Mouse (Mus musculus) layer of hippocampus, adult 2 months (tissue): Measurements from ENCODE around the gene Gm21981. TPM values are rescaled to one million over a fixed set of nuclear protein-coding genes. Genes with fewer than 3 reads are reported as not detected.
"Not testable (repeated sequence)": the region's sequence is repeated elsewhere in the genome, so short reads cannot be mapped to it uniquely, and the experiment has no call there.

Source experiments
- DNase-seq, 2 experiments: peaks; one replicate each; pipeline ENCODE4 v3.0.0; 2022; ENCODE audit warnings: low spot score in 2 of 2
- H3K27ac ChIP-seq: fragments of 200-600 bp; 2 replicates; pipeline ENCODE4 v1.8.1; 2022
- H3K4me3 ChIP-seq: fragments of 200-600 bp; 2 replicates; pipeline ENCODE4 v1.8.1; 2022; ENCODE audit warnings: mild to moderate bottlenecking
- CTCF ChIP-seq: fragments of 200-600 bp; conservative IDR thresholded peaks from 2 replicates; pipeline ENCODE4 v1.8.1; 2022; ENCODE audit warnings: antibody characterized with exemption, mild to moderate bottlenecking, moderate library complexity
- total RNA-seq, 2 experiments: library from RNA; stranded (reverse); gene quantifications; 2 replicates each; pipeline ENCODE4 v1.2.3; 2021

Gene Gm21981
- total RNA-seq, 2 experiments from 2014 or later, result 4.1 to 4.4 TPM

- peak; percentile 27; the same call in 1 of the 2 replicates for TF ChIP-seq CTCF
- H3K27ac ChIP-seq, result peak overlapping the region; percentile 80
- peak in 1 of 2 experiments; percentile 27 for DNase-seq
- H3K4me3 ChIP-seq, result peak overlapping the region; percentile 59
Measured at GRCm38 (mm10) chr17:47672311-47673111, 21.7 kb downstream of the Gm21981 start.

- DNase-seq, result no peak
- peak overlapping the region; percentile 80 for H3K27ac ChIP-seq
- peak overlapping the region; percentile 59 for H3K4me3 ChIP-seq
- no peak for TF ChIP-seq CTCF
Measured at GRCm38 (mm10) chr17:47671988-47672310, 22.3 kb downstream of the Gm21981 start.

GRCm38 (mm10) chr17:47669166-47669565 lies 25.1 kb downstream of the Gm21981 start:
- no peak for TF ChIP-seq CTCF
- Histone ChIP-seq H3K27ac (no peak overlapping the region), H3K4me3 (no peak overlapping the region)
- no peak for DNase-seq

- Histone ChIP-seq H3K27ac (no peak overlapping the region), H3K4me3 (no peak overlapping the region)
- no peak for TF ChIP-seq CTCF
- DNase-seq, result no peak
Measured at GRCm38 (mm10) chr17:47664474-47664873, 29.8 kb downstream of the Gm21981 start.

- no peak for DNase-seq
- TF ChIP-seq CTCF, result peak; percentile 13; the same call in 1 of the 2 replicates
- H3K4me3 ChIP-seq, result no peak overlapping the region
Measured at GRCm38 (mm10) chr17:47663009-47663713, 31.1 kb downstream of the Gm21981 start.

GRCm38 (mm10) chr17:47658741-47659243 lies 35.5 kb downstream of the Gm21981 start:
- Histone ChIP-seq H3K4me3 (no peak overlapping the region), H3K27ac (no peak overlapping the region)
- no peak for TF ChIP-seq CTCF
- DNase-seq, result no peak

More at GRCm38 (mm10) chr17:47663009-47663713, 31.1 kb downstream of the Gm21981 start:
- H3K27ac ChIP-seq, result no peak overlapping the region

GRCm38 (mm10) chr17:47657901-47658300 lies 36.4 kb downstream of the Gm21981 start:
- no peak for DNase-seq
- TF ChIP-seq CTCF, result no peak
- Histone ChIP-seq H3K4me3 (no peak overlapping the region), H3K27ac (no peak overlapping the region)

- no peak for TF ChIP-seq CTCF
- H3K4me3 ChIP-seq, result no peak overlapping the region
- no peak overlapping the region for H3K27ac ChIP-seq
- DNase-seq, result no peak
Measured at GRCm38 (mm10) chr17:47655697-47656096, 38.6 kb downstream of the Gm21981 start.

- H3K4me3 ChIP-seq, DNase-seq, H3K27ac ChIP-seq: not testable (repeated sequence)
Measured at GRCm38 (mm10) chr17:47654346-47654745, 39.9 kb downstream of the Gm21981 start.

- H3K27ac ChIP-seq, result no peak overlapping the region
- H3K4me3 ChIP-seq, result no peak overlapping the region
- no peak for TF ChIP-seq CTCF
- DNase-seq, result no peak
Measured at GRCm38 (mm10) chr17:47651953-47652352, 42.3 kb downstream of the Gm21981 start.

- Histone ChIP-seq H3K27ac (no peak overlapping the region), H3K4me3 (no peak overlapping the region)
- TF ChIP-seq CTCF, result no peak
- DNase-seq, result no peak
Measured at GRCm38 (mm10) chr17:47648966-47649365, 45.3 kb downstream of the Gm21981 start.

GRCm38 (mm10) chr17:47646683-47647082 lies 47.6 kb downstream of the Gm21981 start:
- DNase-seq, result peak; percentile 9 to 53
- TF ChIP-seq CTCF, result peak; percentile 74
- no peak overlapping the region for H3K4me3 ChIP-seq

GRCm38 (mm10) chr17:47642992-47643391 lies 51.3 kb downstream of the Gm21981 start:
- H3K27ac ChIP-seq, result no peak overlapping the region
- DNase-seq, result no peak
- no peak overlapping the region for H3K4me3 ChIP-seq
- peak; percentile 64 for TF ChIP-seq CTCF

More at GRCm38 (mm10) chr17:47646683-47647082, 47.6 kb downstream of the Gm21981 start:
- H3K27ac ChIP-seq, result no peak overlapping the region

Other genes starting within 250 kb of the Gm21981 start
- 10 to 100 TPM; 20.5 to 26.2 TPM for gene Taf8, start 192.2 kb downstream of the Gm21981 start, total RNA-seq
- 10 to 100 TPM; 33.9 to 41.8 TPM for gene Ccnd3, start 189.4 kb downstream of the Gm21981 start, total RNA-seq
- gene Bysl, start 83.0 kb downstream of the Gm21981 start, total RNA-seq, result 10 to 100 TPM; 18.1 to 18.2 TPM
- gene Med20, start 82.9 kb downstream of the Gm21981 start, total RNA-seq, result 10 to 100 TPM; 31.6 to 36.0 TPM
- gene Gm20517, start 82.9 kb downstream of the Gm21981 start, total RNA-seq, result 1 to 10 TPM; 4.4 to 5.5 TPM
- gene Usp49, start 63.8 kb downstream of the Gm21981 start, total RNA-seq, result 10 to 100 TPM; 11.5 to 12.3 TPM
- gene Tomm6, start 6.1 kb downstream of the Gm21981 start, total RNA-seq, result 100 to 1,000 TPM; 204 to 205 TPM
- gene Frs3, start 5.4 kb downstream of the Gm21981 start, total RNA-seq, result 10 to 100 TPM; 23.8 to 29.0 TPM
- 1 to 10 TPM; 2.5 to 2.8 TPM for gene Prickle4, start 281 bp upstream of the Gm21981 start, total RNA-seq
- not detected for gene Pgc, start 32.4 kb upstream of the Gm21981 start, total RNA-seq
- gene Tfeb, start 42.6 kb upstream of the Gm21981 start, total RNA-seq, result 10 to 100 TPM; 12.0 to 13.1 TPM
- gene Mdfi, start 140.2 kb upstream of the Gm21981 start, total RNA-seq, result under 1 TPM; 0.49 to 0.83 TPM
- gene Foxp4, start 230.2 kb upstream of the Gm21981 start, total RNA-seq, result 10 to 100 TPM; 52.1 to 53.3 TPM